Mouse (Mus musculus) megakaryocyte-erythroid progenitor cell, adult 5-6 weeks (primary cell): ENCODE data around the gene Chchd2. TPM values are rescaled to one million over a fixed set of nuclear protein-coding genes. Genes with fewer than 3 reads are reported as not detected.

Experiments
- total RNA-seq, 2 experiments: library from RNA; stranded (forward) in 1 of 2; stranded (reverse) in 1 of 2; fragments of 200-1000, 215-1000 nt in 1 of 2; fragments of >200 nt in 1 of 2; fragmentation: Nextera tagmentation in 1 of 2; gene quantifications; 2 replicates each; pipeline ENCODE4 v1.2.3; 2014 to 2017

The Chchd2 gene
- total RNA-seq, 2 experiments from 2014 or later: 245 to 465 TPM

Other genes with a start within 250 kb of the Chchd2 start
- gene Zfp11, start 217.4 kb downstream of the Chchd2 start, total RNA-seq (2014; fragmentation: Nextera tagmentation): 4.5 and 6.2 TPM in 2 replicates
- gene Zfp11, start 217.4 kb downstream of the Chchd2 start, total RNA-seq (2017): 2.6 and 5.2 TPM in 2 replicates
- not detected in 2 replicates for gene Sept14, start 179.0 kb downstream of the Chchd2 start, total RNA-seq (2014; fragmentation: Nextera tagmentation)
- not detected in 2 replicates for gene Sept14, start 179.0 kb downstream of the Chchd2 start, total RNA-seq (2017)
- gene Mrps17, start 172.0 kb downstream of the Chchd2 start, total RNA-seq (2014; fragmentation: Nextera tagmentation): 125 and 167 TPM in 2 replicates
- gene Mrps17, start 172.0 kb downstream of the Chchd2 start, total RNA-seq (2017): 82.0 and 92.6 TPM in 2 replicates
- gene Nipsnap2, start 162.4 kb downstream of the Chchd2 start, total RNA-seq (2014; fragmentation: Nextera tagmentation): 32.1 and 32.8 TPM in 2 replicates
- gene Nipsnap2, start 162.4 kb downstream of the Chchd2 start, total RNA-seq (2017): 23.8 and 41.1 TPM in 2 replicates
- gene Psph, start 100.0 kb downstream of the Chchd2 start, total RNA-seq (2014; fragmentation: Nextera tagmentation): 17.2 and 22.8 TPM in 2 replicates
- 20.6 and 21.1 TPM in 2 replicates for gene Psph, start 100.0 kb downstream of the Chchd2 start, total RNA-seq (2017)
- gene Sumf2, start 40.5 kb downstream of the Chchd2 start, total RNA-seq (2014; fragmentation: Nextera tagmentation): 23.2 and 26.7 TPM in 2 replicates
- 36.6 and 39.8 TPM in 2 replicates for gene Sumf2, start 40.5 kb downstream of the Chchd2 start, total RNA-seq (2017)
- 0.98 and 2.6 TPM in 2 replicates for gene Zbed5, start 8.3 kb upstream of the Chchd2 start, total RNA-seq (2014; fragmentation: Nextera tagmentation)
- 2.1 and 4.7 TPM in 2 replicates for gene Zbed5, start 8.3 kb upstream of the Chchd2 start, total RNA-seq (2017)
- 0.33 and 0.45 TPM in 2 replicates for gene Phkg1, start 11.1 kb upstream of the Chchd2 start, total RNA-seq (2014; fragmentation: Nextera tagmentation)
- gene Phkg1, start 11.1 kb upstream of the Chchd2 start, total RNA-seq (2017): 1.4 TPM in 2 replicates
- 2.7 and 15.3 TPM in 2 replicates for gene Nupr1l, start 21.1 kb upstream of the Chchd2 start, total RNA-seq (2014; fragmentation: Nextera tagmentation)
- gene Nupr1l, start 21.1 kb upstream of the Chchd2 start, total RNA-seq (2017): 0.75 and 1.1 TPM in 2 replicates
- gene Vkorc1l1, start 54.5 kb upstream of the Chchd2 start, total RNA-seq (2014; fragmentation: Nextera tagmentation): 60.1 and 75.7 TPM in 2 replicates
- 61.7 and 81.5 TPM in 2 replicates for gene Vkorc1l1, start 54.5 kb upstream of the Chchd2 start, total RNA-seq (2017)
- gene Gusb, start 115.6 kb upstream of the Chchd2 start, total RNA-seq (2014; fragmentation: Nextera tagmentation): 62.0 and 80.6 TPM in 2 replicates
- gene Gusb, start 115.6 kb upstream of the Chchd2 start, total RNA-seq (2017): 36.1 and 42.0 TPM in 2 replicates
- 13.7 and 19.9 TPM in 2 replicates for gene Asl, start 141.8 kb upstream of the Chchd2 start, total RNA-seq (2014; fragmentation: Nextera tagmentation)
- gene Asl, start 141.8 kb upstream of the Chchd2 start, total RNA-seq (2017): 14.0 and 18.3 TPM in 2 replicates
- 33.3 and 58.9 TPM in 2 replicates for gene Crcp, start 141.8 kb upstream of the Chchd2 start, total RNA-seq (2014; fragmentation: Nextera tagmentation)
- 43.5 and 120 TPM in 2 replicates for gene Crcp, start 141.8 kb upstream of the Chchd2 start, total RNA-seq (2017)
- gene Tpst1, start 185.9 kb upstream of the Chchd2 start, total RNA-seq (2014; fragmentation: Nextera tagmentation): 12.1 and 17.6 TPM in 2 replicates
- gene Tpst1, start 185.9 kb upstream of the Chchd2 start, total RNA-seq (2017): 4.8 and 7.9 TPM in 2 replicates